Mouse (Mus musculus) ES-E14 (cell line): Measurements from ENCODE around the gene Srsf1. TPM values are rescaled to one million over a fixed set of nuclear protein-coding genes. Genes with fewer than 3 reads are reported as not detected.

Source experiments
- DNase-seq: peaks from one replicate; pipeline ENCODE4 v3.0.0-alpha.2; 2013; ENCODE audit warnings: low read depth, low spot score
- H3K27ac ChIP-seq: 2 replicates; pipeline ENCODE4 v1.5.1; 2012; ENCODE audit warnings: low read depth, mild to moderate bottlenecking, low read length, moderate library complexity, mixed read lengths; ENCODE audit not compliant: poor library complexity, insufficient read depth, severe bottlenecking
- H3K36me3 ChIP-seq: 2 replicates; pipeline ENCODE4 v1.6.1; 2012; ENCODE audit warnings: mild to moderate bottlenecking, low read length, moderate library complexity, mixed read lengths; ENCODE audit not compliant: control insufficient read depth, poor library complexity, insufficient read depth, severe bottlenecking
- H3K4me1 ChIP-seq, 2 experiments: fragments of 150-350 bp in 1 of 2; sonication (generic) in 1 of 2; 2 replicates each; pipeline ENCODE4 v1.6.1; 2012; ENCODE audit warnings: low read length in 2 of 2, mild to moderate bottlenecking in 1 of 2, mixed read lengths in 1 of 2; ENCODE audit not compliant: control insufficient read depth in 2 of 2, insufficient read depth in 2 of 2, poor library complexity in 1 of 2
- H3K4me3 ChIP-seq, 2 experiments: fragments of 150-350 bp in 1 of 2; sonication (generic) in 1 of 2; 2 replicates each; pipeline ENCODE4 v1.5.1; 2012; ENCODE audit warnings: low read length in 2 of 2, low read depth in 1 of 2, mild to moderate bottlenecking in 1 of 2, mixed read lengths in 1 of 2; ENCODE audit not compliant: insufficient read depth in 1 of 2, poor library complexity in 1 of 2, severe bottlenecking in 1 of 2
- H3K9ac ChIP-seq: 2 replicates; pipeline ENCODE4 v1.6.1; 2012; ENCODE audit warnings: low read depth, mild to moderate bottlenecking, low read length, mixed read lengths; ENCODE audit not compliant: poor library complexity, insufficient read depth, severe bottlenecking
- H3K9me3 ChIP-seq: fragments of 150-350 bp; sonication (generic); 2 replicates; pipeline ENCODE4 v1.6.1; 2012; ENCODE audit warnings: low read depth, mild to moderate bottlenecking, low read length; ENCODE audit not compliant: control insufficient read depth, insufficient read depth
- CHD2 ChIP-seq: IDR thresholded peaks from 2 replicates; pipeline ENCODE4 v1.6.1; 2014; ENCODE audit warnings: mild to moderate bottlenecking, low read depth, low read length, inconsistent platforms
- HCFC1 ChIP-seq: IDR thresholded peaks from 2 replicates; pipeline ENCODE4 v1.6.1; 2012; ENCODE audit warnings: low read length, inconsistent platforms, borderline replicate concordance; ENCODE audit not compliant: insufficient read depth
- MAFK ChIP-seq: IDR thresholded peaks from 2 replicates; pipeline ENCODE4 v1.6.1; 2014; ENCODE audit warnings: mild to moderate bottlenecking, low read depth, low read length, inconsistent platforms; ENCODE audit not compliant: insufficient read depth
- ZC3H11A ChIP-seq: IDR thresholded peaks from 2 replicates; pipeline ENCODE4 v1.6.1; 2012; ENCODE audit warnings: low read depth, mild to moderate bottlenecking, inconsistent platforms, low read length, borderline replicate concordance
- ZNF384 ChIP-seq: IDR thresholded peaks from 2 replicates; pipeline ENCODE4 v1.6.1; 2012; ENCODE audit warnings: low read depth, low read length, inconsistent platforms
- in situ Hi-C, 2 experiments: fragments of 600-800 bp; cut with MboI; formaldehyde crosslinking; loops; one replicate each; pipeline ENCODE4 v1.15.1; 2025; ENCODE audit warnings: low sequenced_read_pairs in 2 of 2, inconsistent platforms in 1 of 2; ENCODE audit not compliant: unreplicated experiment in 2 of 2
- total RNA-seq: library from RNA; depleted of rRNA; stranded (reverse); fragments of 300-350 nt; gene quantifications from 2 replicates; pipeline ENCODE4 v1.2.3, GENCODE M21; 2012

Srsf1 gene
- total RNA-seq, 1 experiment: 432 TPM

DNA sequence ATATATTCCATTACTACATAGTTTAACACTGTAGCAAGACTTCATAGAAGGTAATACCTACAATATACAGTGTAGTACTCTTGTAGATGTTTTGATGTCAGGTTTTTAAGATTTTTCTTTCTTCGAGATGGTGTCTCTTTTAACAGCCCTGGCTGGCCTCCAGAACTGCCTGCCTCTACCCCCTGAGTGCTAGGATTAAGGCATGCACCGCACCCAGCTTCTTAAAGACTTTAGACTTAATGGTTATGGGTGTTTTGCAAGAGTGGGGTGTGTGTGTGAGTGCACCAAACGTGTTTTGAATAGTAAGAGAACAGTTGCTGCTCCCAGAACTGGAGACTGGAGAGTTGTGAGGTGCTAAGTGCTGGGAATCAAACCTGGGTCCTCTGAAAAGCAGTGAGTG lies 6.6 kb downstream of the Srsf1 start:
- Histone ChIP-seq H3K36me3 (peaks cover 20% of the 10 kb centered on the region), H3K4me1 (peaks cover 2 to 7% of the 10 kb centered on the region in 2 experiments; a peak in 3 of 4 replicates), H3K4me3 (no peak overlapping the region), H3K27ac (no peak overlapping the region), H3K9ac (no peak overlapping the region), H3K9me3 (no peaks in the 10 kb centered on the region)
- TF ChIP-seq CHD2: no peak
- in situ Hi-C loops: no loop called here
- DNase-seq: no peak

DNA sequence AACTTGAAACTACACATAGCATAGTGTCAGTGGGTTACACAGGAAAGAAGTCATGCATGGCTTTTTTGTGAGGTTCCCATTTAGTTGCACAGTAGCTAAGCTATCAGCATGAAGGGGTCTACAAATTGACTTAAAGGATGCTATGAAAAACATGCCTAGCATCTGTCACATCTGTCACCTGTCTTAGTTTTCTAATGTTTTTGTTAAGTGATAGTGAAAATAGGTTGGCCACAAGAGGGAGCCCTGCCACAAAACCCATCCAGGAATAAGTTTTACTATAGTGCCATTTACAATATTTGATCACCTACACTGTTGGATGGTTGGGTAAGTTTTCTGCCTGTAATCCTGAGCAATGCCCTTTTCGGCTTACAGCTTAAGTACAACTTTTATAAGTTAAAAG lies 7.4 kb downstream of the Srsf1 start:
- H3K4me3 ChIP-seq: no peak overlapping the region
- peaks cover 0 to 6% of the 10 kb centered on the region in 2 experiments; a peak in 2 of 4 replicates for H3K4me1 ChIP-seq
- H3K36me3 ChIP-seq: peaks cover 13% of the 10 kb centered on the region
- no peak overlapping the region for H3K9ac ChIP-seq
- no peaks in the 10 kb centered on the region for H3K9me3 ChIP-seq
- in situ Hi-C loops: no loop called here
- DNase-seq: no peak
- H3K27ac ChIP-seq: no peak overlapping the region
- TF ChIP-seq HCFC1 (no peak), ZC3H11A (no peak), CHD2 (no peak), MAFK (no peak), ZNF384 (no peak)

GRCm38 (mm10) chr11:88055777-88056176 lies 8.6 kb downstream of the Srsf1 start:
- H3K9me3 ChIP-seq: no peaks in the 10 kb centered on the region
- no peak overlapping the region for H3K4me3 ChIP-seq
- TF ChIP-seq HCFC1 (no peak), CHD2 (no peak), MAFK (no peak), ZNF384 (no peak), ZC3H11A (no peak)
- DNase-seq: no peak
- H3K36me3 ChIP-seq: peaks cover 5% of the 10 kb centered on the region
- no peak overlapping the region for H3K27ac ChIP-seq
- in situ Hi-C loops: loop anchor here (5.0 kb wide), 4 partner anchors 88 to 772 kb away; no protein-coding TSS in a partner anchor
- no peak overlapping the region for H3K9ac ChIP-seq
- peaks cover 0 to under 1% of the 10 kb centered on the region in 2 experiments; a peak in 1 of 4 replicates for H3K4me1 ChIP-seq

- no peaks in the 10 kb centered on the region for H3K4me1 ChIP-seq
- DNase-seq: no peak
- H3K9ac ChIP-seq: no peak overlapping the region
- peaks cover 3% of the 10 kb centered on the region for H3K36me3 ChIP-seq
- in situ Hi-C loops: loop anchor here (5.0 kb wide), 4 partner anchors 90 to 770 kb away; no protein-coding TSS in a partner anchor
- no peak overlapping the region for H3K27ac ChIP-seq
- H3K9me3 ChIP-seq: no peaks in the 10 kb centered on the region
- H3K4me3 ChIP-seq: no peak overlapping the region
- no peak for TF ChIP-seq HCFC1
- TF ChIP-seq ZNF384: no peak
- no peak for TF ChIP-seq MAFK
- no peak for TF ChIP-seq CHD2
- no peak for TF ChIP-seq ZC3H11A
These were observed 10.6 kb downstream of the Srsf1 start for GRCm38 (mm10) chr11:88057788-88058187.

GRCm38 (mm10) chr11:88059141-88059540 lies 12.0 kb downstream of the Srsf1 start:
- Histone ChIP-seq H3K27ac (no peak overlapping the region), H3K4me3 (no peak overlapping the region), H3K9me3 (no peaks in the 10 kb centered on the region), H3K36me3 (no peaks in the 10 kb centered on the region), H3K4me1 (no peaks in the 10 kb centered on the region), H3K9ac (no peak overlapping the region)
- TF ChIP-seq CHD2: no peak
- TF ChIP-seq ZC3H11A: peak; percentile 68
- no peak for DNase-seq
- in situ Hi-C loops: loop anchor here (5.0 kb wide), 4 partner anchors 92 to 768 kb away; no protein-coding TSS in a partner anchor
